Mouse (Mus musculus) forebrain, embryonic 14.5 days (tissue): Measurements from ENCODE around the gene Gm6657. TPM values are rescaled to one million over a fixed set of nuclear protein-coding genes. Genes with fewer than 3 reads are reported as not detected.

Experiments
- ATAC-seq: fragments of 200-750 bp; cut with Nextera tagmentation; 2 replicates; pipeline ENCODE4 v1.8.0; 2017; ENCODE audit warnings: mild to moderate bottlenecking, moderate library complexity
- DNase-seq: peaks from one replicate; pipeline ENCODE4 v3.0.0-alpha.2; 2015; ENCODE audit warnings: low spot score
- H3K27ac ChIP-seq: fragments of 300-500 bp; sonication (generic); 2 replicates; pipeline ENCODE4 v1.5.1; 2014; ENCODE audit warnings: low read depth, mild to moderate bottlenecking, control low read depth, low read length, moderate library complexity
- H3K27me3 ChIP-seq: fragments of 300-500 bp; sonication (generic); replicated peaks from 2 replicates; pipeline ENCODE4 v1.6.1; 2014; ENCODE audit warnings: low read length, control low read depth, mixed read lengths; ENCODE audit not compliant: control insufficient read depth, insufficient read depth
- H3K36me3 ChIP-seq: fragments of 300-500 bp; sonication (generic); 2 replicates; pipeline ENCODE4 v1.6.1; 2014; ENCODE audit warnings: low read length, control low read depth; ENCODE audit not compliant: control insufficient read depth, insufficient read depth
- H3K4me1 ChIP-seq: fragments of 300-500 bp; sonication (generic); 2 replicates; pipeline ENCODE4 v1.6.1; 2014; ENCODE audit warnings: antibody characterized with exemption, low read length, control low read depth; ENCODE audit not compliant: control insufficient read depth, insufficient read depth
- H3K4me2 ChIP-seq: fragments of 300-500 bp; sonication (generic); 2 replicates; pipeline ENCODE4 v1.6.1; 2014; ENCODE audit warnings: mild to moderate bottlenecking, control low read depth, low read length
- H3K4me3 ChIP-seq: fragments of 300-500 bp; sonication (generic); 2 replicates; pipeline ENCODE4 v1.5.1; 2014; ENCODE audit warnings: low read depth, low read length, control low read depth
- H3K9ac ChIP-seq: fragments of 300-500 bp; sonication (generic); 2 replicates; pipeline ENCODE4 v1.6.1; 2014; ENCODE audit warnings: mild to moderate bottlenecking, low read length, control low read depth, moderate library complexity
- H3K9me3 ChIP-seq: fragments of 300-500 bp; sonication (generic); replicated peaks from 2 replicates; pipeline ENCODE4 v1.6.1; 2016; ENCODE audit warnings: low read length, control low read depth, mixed read lengths; ENCODE audit not compliant: control insufficient read depth
- WGBS: fragments of 180-500 bp; shearing (Covaris S2); extraction: QIAGEN DNeasy Blood & Tissue Kit; methylation state at CpG from one replicate; pipeline ENCODE4 v1.1.7; 2014; 5-methylcytosine and 5-hydroxymethylcytosine counted together
- polyA plus RNA-seq: library from polyadenylated mRNA; unstranded; fragments of >200 nt; fragmentation: Nextera tagmentation; extraction: Ambion mirVana; gene quantifications from 2 replicates; pipeline ENCODE4 v1.2.1, GENCODE M21; 2014

The Gm6657 gene
- polyA plus RNA-seq, 1 experiment from 2014 or later = not detected

DNA sequence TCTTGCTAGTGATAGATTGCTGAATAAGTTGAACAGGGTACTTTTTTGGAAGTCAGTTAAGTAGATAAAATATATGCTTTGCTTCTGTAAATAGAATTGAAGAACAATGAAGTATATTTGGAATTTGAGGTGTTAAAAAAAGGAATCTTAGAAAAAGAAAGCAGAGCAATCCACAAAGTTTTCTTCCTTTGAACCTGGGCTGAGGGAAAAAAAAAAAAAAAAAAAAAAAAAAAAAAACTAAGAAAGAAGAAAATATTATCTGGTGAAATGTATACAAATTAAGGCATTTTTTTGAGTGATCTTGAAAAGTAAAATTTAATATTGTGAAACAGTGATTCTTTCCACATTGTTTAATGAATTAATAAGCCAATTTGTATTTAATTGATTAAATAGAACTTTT is 38.5 kb downstream of the Gm6657 start:
- ATAC-seq (no peak), DNase-seq (no peak)
- Histone ChIP-seq H3K27ac (no peak overlapping the region), H3K4me2 (no peak overlapping the region), H3K27me3 (no peaks in the 10 kb centered on the region), H3K36me3 (no peaks in the 10 kb centered on the region), H3K9me3 (no peaks in the 10 kb centered on the region), H3K9ac (no peak overlapping the region), H3K4me3 (no peak overlapping the region), H3K4me1 (peaks cover 7% of the 10 kb centered on the region)

DNA sequence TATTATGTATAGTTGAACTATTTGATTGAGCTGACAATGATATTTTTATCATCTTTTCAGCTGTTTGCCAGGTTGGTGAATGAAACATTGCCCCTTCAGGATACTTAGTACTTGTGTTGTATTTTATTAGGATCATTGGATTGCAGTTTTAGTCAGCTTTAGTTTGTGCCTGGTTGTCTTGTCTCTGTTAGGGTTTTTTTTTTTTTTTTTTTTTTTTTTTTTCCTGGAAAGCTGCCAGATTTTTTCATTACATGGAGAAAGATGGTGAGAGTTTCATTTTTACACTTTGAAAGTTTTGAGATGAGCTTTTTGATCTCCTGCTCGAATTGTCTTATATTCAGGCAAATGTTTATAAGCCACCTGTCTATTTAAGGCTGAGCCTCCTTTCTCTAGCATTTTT is 54.3 kb downstream of the Gm6657 start:
- H3K27me3 ChIP-seq = no peaks in the 10 kb centered on the region
- no peak overlapping the region for H3K9ac ChIP-seq
- H3K4me2 ChIP-seq = no peak overlapping the region
- H3K27ac ChIP-seq = no peak overlapping the region
- no peaks in the 10 kb centered on the region for H3K9me3 ChIP-seq
- H3K36me3 ChIP-seq = no peaks in the 10 kb centered on the region
- ATAC-seq (no peak), DNase-seq (peak; percentile 2)
- no peaks in the 10 kb centered on the region for H3K4me1 ChIP-seq
- 65% methylated on average over 1 of the region's 1 CpGs for WGBS
- H3K4me3 ChIP-seq = no peak overlapping the region

- Histone ChIP-seq H3K27me3 (no peaks in the 10 kb centered on the region), H3K9me3 (no peaks in the 10 kb centered on the region), H3K4me3 (no peak overlapping the region), H3K36me3 (no peaks in the 10 kb centered on the region), H3K4me1 (no peaks in the 10 kb centered on the region), H3K4me2 (no peak overlapping the region), H3K27ac (no peak overlapping the region), H3K9ac (no peak overlapping the region)
- DNase-seq (no peak), ATAC-seq (no peak)
Measured at GRCm38 (mm10) chr12:78249151-78249550, 55.1 kb downstream of the Gm6657 start.

Other genes starting within 250 kb of the Gm6657 start
- gene Gphn, start 32.1 kb downstream of the Gm6657 start, polyA plus RNA-seq = 36.7 and 39.5 TPM in 2 replicates